Mouse (Mus musculus) kidney, postnatal 36 days (tissue): ENCODE results near the gene Zfp607b.

ENCODE experiments used
- DNase-seq, 2 experiments: peaks; one replicate each; pipeline ENCODE4 v3.0.0; 2021 to 2022; ENCODE audit warnings: mixed read lengths in 2 of 2

Zfp607b gene

GRCm38 (mm10) chr7:27688815-27689612, at the start of gene Zfp607b:
TSS of gene Zfp607b (plus strand) at chr7:27689340.
- DNase-seq, result peak; percentile 92 to 98

- no peak for DNase-seq
These were observed 44.7 kb upstream of the Zfp607b start for GRCm38 (mm10) chr7:27644471-27644870.

GRCm38 (mm10) chr7:27646516-27646915, 42.6 kb upstream of the Zfp607b start:
- DNase-seq, result no peak

- DNase-seq, result no peak
These were observed 41.7 kb upstream of the Zfp607b start for GRCm38 (mm10) chr7:27647281-27648002.

GRCm38 (mm10) chr7:27649723-27650122, 39.4 kb upstream of the Zfp607b start:
- no peak for DNase-seq

- peak; percentile 76 to 87 for DNase-seq
These were observed 38.2 kb upstream of the Zfp607b start for GRCm38 (mm10) chr7:27650949-27651348.

- DNase-seq, result peak; percentile 4 to 65
These were observed 35.3 kb upstream of the Zfp607b start, which contains the start of gene Ttc9b for GRCm38 (mm10) chr7:27653681-27654437. TSS of gene Ttc9b (plus strand) at chr7:27653915.

GRCm38 (mm10) chr7:27654607-27655276, 34.4 kb upstream of the Zfp607b start:
- DNase-seq, result peak; percentile 33 to 78

- DNase-seq, result no peak
These were observed 33.6 kb upstream of the Zfp607b start for GRCm38 (mm10) chr7:27655545-27655944.

GRCm38 (mm10) chr7:27656600-27656999, 32.5 kb upstream of the Zfp607b start:
- no peak for DNase-seq

GRCm38 (mm10) chr7:27657824-27658395, 31.2 kb upstream of the Zfp607b start:
- DNase-seq, result no peak

- no peak for DNase-seq
These were observed 30.2 kb upstream of the Zfp607b start for GRCm38 (mm10) chr7:27658712-27659663.

GRCm38 (mm10) chr7:27662038-27662437, 27.1 kb upstream of the Zfp607b start:
- DNase-seq, result no peak

- no peak for DNase-seq
These were observed 16.0 kb upstream of the Zfp607b start for GRCm38 (mm10) chr7:27673064-27673574.

- DNase-seq, result peak in 1 of 2 experiments; percentile 34
These were observed 15.5 kb upstream of the Zfp607b start for GRCm38 (mm10) chr7:27673575-27674131.

GRCm38 (mm10) chr7:27674195-27674521, 15.0 kb upstream of the Zfp607b start:
- no peak for DNase-seq

- DNase-seq, result peak; percentile 94 to 97
These were observed 14.5 kb upstream of the Zfp607b start, which contains the start of gene Map3k10 for GRCm38 (mm10) chr7:27674522-27675221. TSS of gene Map3k10 (minus strand) at chr7:27674598.

- DNase-seq, result no peak
These were observed 13.9 kb upstream of the Zfp607b start for GRCm38 (mm10) chr7:27675222-27675612.

- DNase-seq, result no peak
These were observed 5.9 kb upstream of the Zfp607b start for GRCm38 (mm10) chr7:27683218-27683617.

- no peak for DNase-seq
These were observed 3.9 kb upstream of the Zfp607b start for GRCm38 (mm10) chr7:27685220-27685619.
